Mouse (Mus musculus) small intestine, adult 2 months (tissue): ENCODE measurements around the gene Arhgap24.

Source experiments
- CTCF ChIP-seq: fragments of 200-500 bp; IDR thresholded peaks from 2 replicates; pipeline ENCODE4 v1.5.1; 2012; ENCODE audit warnings: low read depth, mild to moderate bottlenecking, control low read depth, inconsistent platforms, low read length, moderate library complexity, mixed read lengths; ENCODE audit not compliant: insufficient replicate concordance, insufficient read length; ENCODE audit errors: extremely low read depth
- POLR2A ChIP-seq: fragments of 200-500 bp; IDR thresholded peaks from 2 replicates; pipeline ENCODE4 v1.6.1; 2012; ENCODE audit warnings: low read depth, mild to moderate bottlenecking, control low read depth, inconsistent platforms, low read length, moderate library complexity

DNA sequence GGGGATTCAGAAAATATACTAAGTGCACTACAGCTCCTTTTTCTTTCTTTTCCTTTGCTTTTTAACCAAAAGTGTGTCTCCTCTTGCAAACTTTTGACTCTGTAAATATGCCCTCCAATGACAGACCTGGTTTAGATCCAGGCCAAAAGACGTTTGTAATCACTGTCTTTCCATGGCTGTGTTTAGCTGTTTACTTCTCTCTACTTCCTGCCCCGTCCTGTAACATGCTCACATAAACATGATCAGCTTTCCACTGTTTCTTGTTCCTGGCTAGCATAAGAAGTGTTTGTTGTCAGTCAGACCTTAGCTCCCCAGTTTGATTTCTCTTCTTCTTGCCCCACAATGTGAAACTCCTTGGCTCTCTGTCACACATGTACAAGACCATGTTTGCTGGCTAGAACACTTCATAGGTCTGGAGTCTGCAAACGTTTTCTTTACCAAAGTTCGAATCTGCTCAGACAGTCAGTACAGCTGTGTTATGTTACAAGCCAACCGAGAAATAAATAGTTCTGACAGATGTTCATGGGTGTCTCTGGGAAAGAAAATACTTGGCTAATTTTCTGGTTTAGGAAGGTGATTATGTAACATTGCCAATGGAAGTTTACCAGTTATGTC, 189.6 kb downstream of the Arhgap24 start:
- TF ChIP-seq POLR2A (no peak), CTCF (no peak)
